Mouse (Mus musculus) skeletal muscle tissue, adult 2 months (tissue): ENCODE results near the gene Gpr61.

ENCODE experiments used
- DNase-seq: peaks from one replicate; pipeline ENCODE4 v3.0.0-alpha.2; 2012; ENCODE audit warnings: low read depth, low spot score

The Gpr61 gene

GRCm38 (mm10) chr3:108178756-108179715 is 24.4 kb upstream of the Gpr61 start:
- no peak for DNase-seq

- DNase-seq, result no peak
Measured at GRCm38 (mm10) chr3:108174672-108175531, 20.2 kb upstream of the Gpr61 start.

- no peak for DNase-seq
Measured at GRCm38 (mm10) chr3:108169199-108169598, 14.5 kb upstream of the Gpr61 start.

DNA sequence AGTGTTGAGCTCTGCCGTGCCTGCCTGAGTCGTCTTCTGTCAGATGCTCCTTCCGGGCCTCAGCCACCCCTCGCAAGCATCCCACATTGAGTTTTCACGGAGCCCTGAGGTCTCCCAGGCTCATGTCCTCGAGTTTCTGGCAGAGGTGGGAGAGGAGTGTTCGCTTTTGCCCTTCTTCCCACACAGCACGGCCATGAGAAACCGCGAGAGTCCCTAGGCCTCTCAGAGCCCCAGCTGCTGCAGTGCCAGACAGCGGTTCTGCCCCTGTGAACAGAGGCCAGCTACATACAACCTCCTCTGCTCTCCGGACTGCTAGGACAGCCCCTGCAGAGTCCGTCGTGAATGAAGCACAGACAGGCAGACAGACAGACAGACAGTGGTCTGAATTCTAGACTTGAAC is 12.8 kb upstream of the Gpr61 start:
- peak; percentile 63 for DNase-seq

- peak; percentile 94 for DNase-seq
Measured at GRCm38 (mm10) chr3:108166486-108167211, 12.0 kb upstream of the Gpr61 start.

- DNase-seq, result no peak
Measured at GRCm38 (mm10) chr3:108165532-108166315, 11.0 kb upstream of the Gpr61 start.

- DNase-seq, result peak; percentile 76
Measured at GRCm38 (mm10) chr3:108164807-108165206, 10.1 kb upstream of the Gpr61 start.

DNA sequence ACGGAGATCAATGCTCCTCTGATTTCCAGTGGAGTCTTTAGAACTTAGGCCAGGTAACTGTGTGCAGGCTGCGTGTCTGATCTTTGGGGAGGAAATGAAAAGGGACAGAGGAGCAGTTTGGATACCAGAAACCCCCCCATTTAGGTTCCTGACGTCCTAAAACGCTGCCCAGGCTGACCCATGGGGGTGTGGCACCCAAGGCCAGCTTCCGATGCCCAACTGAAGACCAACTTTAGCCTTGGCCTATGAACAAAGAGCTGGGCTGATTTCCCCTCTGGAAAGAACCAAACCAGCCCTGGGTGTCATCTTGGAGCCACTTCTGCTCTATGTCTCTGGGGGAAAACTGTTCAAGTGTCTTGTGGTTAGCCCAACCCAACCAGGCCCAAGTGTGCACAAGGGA is 9.4 kb upstream of the Gpr61 start:
- DNase-seq, result no peak

DNA sequence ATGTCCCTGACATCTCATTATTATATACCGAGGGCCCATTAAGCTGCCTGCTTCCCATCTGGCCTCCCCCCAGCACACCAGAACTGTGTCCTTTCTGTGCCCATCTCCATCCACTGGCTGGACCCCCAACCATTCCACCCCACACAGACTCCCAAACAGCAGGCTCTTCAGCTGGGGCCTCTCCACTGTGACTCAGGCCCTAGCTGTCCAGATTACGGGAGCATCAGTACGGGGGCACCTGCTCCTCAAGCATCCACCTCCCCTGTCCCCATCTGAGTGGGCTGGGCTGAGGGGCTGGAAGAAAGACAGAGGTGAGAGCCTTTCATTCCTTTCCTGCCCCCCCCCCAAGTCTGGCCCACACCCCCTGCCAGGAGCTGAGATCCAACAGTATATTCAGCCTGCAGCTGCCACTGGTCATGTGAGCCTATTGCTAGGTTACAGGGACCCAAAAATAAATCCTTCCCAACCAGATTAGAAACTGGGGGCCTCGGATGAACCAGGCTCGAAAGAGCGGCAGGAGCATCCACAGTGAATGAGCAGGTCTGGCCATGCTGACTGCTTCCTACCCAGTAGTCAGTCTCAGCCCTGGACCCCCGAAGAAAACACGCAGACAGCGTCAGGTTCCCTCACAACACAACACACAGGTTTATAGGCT is 3.8 kb upstream of the Gpr61 start:
- DNase-seq, result peak; percentile 82

DNA sequence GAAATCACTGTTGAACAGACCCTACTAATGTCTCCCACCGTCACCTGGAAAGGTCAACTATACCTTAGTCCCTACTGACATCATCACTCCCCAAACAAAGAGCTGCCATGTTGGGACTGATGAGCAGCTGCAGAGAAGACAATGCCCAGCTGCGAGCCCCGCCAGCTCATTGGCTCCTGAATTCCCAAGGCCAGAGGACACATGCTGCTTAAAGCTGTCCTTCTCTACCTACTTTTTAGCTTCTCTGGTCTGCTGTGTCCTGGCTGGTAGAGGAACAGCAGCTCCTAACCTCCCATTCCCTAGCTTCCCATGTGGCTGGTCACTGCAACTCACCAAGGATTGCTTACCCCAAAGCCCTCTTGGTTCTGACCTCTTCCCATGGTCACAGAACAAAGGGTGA is 2.4 kb downstream of the Gpr61 start:
- no peak for DNase-seq

DNA sequence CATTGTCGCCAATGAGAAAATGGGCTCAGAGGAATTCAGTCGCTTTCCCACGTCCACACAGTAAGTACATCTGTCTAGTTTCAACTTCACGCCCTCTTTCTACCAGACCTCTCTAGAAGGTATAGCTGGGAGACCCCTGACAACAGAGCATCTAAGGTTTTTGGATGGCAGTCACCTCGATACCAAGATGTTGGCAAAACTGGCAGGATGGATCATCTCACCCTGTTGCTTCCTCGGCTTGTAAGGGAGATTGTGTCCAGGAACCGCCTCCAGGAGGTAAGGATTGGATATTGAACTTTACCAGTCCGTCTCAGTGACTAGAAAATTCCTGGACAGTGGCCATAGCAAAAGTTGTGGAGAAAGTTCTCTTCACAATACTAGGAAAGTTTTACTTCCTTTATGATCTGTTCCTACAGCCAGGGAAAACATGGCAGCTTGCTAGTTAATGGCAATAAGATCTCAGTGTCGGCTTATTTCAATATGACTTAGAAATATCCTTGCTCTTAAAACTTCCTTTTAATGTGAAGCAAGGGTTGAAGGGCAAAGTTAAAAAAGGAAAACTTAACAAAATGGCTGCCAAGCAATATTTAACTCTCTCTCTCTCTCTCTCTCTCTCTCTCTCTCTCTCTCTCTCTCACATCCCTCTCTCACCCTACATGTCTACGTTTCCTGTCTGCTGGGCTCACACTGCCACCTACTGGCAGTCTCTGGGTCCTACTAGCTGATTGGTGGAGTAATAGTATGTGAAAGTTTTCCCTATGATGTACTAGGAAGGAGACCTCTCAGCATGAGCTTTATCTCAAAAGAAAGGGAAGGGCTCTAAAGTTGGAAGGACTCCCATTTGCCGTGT is 7.1 kb downstream of the Gpr61 start:
- peak; percentile 87 for DNase-seq

DNA sequence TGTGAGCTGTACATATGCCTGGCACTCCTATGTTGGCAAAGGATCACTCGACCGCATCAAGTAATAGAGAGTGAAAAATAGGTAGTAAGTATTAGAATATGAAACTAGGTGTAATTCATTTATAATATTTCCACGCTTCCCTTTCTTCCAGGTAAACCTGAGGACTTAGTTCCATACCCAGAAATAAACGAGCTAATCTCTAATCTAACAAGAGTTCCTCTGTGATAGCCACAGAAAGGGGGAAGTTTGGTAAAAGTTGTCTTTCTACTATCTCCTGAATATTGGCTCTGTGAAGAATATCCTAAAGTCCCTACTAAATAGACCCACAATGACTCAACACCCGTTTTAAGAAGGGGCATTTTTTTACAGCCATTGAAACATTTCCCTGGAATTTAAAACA is 8.0 kb downstream of the Gpr61 start:
- DNase-seq, result no peak

DNA sequence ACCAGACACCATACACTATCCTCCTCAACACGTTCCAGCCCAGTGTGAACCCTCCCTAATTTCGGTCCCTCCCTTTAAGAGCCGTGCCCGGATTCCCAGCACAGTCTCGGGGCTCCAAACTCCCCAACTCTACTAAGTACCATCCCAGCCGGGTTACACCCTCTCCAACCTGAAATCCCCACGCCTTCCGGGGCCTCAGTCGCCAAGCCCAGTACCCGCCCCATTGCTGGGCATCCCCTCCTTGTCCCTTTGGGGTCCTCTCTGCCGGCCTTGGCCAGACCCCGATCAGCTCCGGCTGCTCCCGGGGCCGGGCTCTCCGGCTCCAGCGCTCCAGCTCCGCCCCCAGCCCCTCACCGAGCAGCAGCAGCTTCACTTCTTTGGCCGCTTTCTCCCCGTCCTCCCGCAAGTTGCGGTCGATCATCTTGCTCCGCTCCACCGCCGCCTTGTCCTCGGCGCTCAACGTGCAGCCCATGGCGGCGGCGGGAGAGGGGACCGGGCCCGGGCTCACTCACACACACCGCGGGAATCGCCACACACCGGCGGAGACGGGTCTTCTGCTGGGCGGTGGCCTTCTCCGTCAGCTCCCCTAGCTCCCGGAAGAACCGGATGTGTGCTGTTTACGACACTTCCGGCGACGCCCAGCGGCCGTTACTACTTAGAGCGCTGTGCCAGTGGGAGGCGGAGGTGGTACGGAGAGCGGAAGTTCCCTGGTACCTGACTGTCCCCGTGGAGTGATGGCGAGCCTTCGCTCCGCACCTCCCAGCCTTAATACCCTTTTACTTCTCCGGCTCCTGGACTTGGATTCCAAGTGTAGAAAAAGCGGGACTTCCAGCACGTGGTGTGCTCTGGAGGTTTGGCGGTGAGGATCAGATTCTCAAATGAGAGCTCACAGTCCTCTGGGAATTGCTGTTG is 8.9 kb downstream of the Gpr61 start, which contains the start of gene Gnai3:
Gene Gnai3, minus strand, starts transcription at position 613 of the 912 bp plus-strand sequence.
- peak; percentile 88 for DNase-seq

DNA sequence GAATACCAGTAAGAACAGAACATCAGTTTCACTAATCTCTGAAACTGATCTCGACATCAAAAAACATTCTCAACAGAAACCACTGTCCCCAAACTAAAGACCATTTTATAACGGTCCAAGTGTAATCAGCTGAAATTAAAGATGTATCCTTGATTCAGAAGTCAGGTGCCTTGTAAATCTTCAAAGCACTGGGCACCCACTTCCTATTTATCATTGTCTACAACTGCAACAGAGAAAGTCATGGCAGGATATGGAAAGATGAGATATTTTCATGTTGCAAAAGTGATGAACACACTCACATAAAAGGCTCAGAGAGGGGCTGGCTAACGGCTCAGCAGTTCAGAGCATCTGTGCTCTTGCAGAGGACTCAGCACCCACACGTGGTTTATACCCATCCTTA is 13.9 kb downstream of the Gpr61 start:
- DNase-seq, result no peak

GRCm38 (mm10) chr3:108139113-108139512 is 15.6 kb downstream of the Gpr61 start:
- no peak for DNase-seq

- DNase-seq, result no peak
Measured at GRCm38 (mm10) chr3:108134701-108135100, 20.0 kb downstream of the Gpr61 start.

DNA sequence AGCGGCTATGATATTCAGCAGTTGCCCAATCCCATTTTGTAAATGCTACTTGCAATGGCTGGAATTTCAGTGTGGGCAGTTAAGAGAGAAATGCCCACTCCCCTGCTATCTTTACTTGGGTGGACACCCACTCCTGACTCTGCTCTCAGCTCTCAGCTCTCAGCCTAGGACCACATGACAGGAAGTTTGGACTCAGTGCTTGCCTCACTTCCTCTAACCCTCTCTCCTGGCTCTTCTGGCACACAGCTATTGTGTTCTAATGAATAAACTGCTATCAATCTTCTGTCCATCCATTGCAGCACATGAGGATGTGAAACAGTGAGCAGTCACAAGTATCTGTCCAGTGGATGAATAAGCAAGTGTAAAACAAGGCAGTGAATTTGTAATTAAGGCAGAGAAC is 22.2 kb downstream of the Gpr61 start:
- DNase-seq, result no peak

DNA sequence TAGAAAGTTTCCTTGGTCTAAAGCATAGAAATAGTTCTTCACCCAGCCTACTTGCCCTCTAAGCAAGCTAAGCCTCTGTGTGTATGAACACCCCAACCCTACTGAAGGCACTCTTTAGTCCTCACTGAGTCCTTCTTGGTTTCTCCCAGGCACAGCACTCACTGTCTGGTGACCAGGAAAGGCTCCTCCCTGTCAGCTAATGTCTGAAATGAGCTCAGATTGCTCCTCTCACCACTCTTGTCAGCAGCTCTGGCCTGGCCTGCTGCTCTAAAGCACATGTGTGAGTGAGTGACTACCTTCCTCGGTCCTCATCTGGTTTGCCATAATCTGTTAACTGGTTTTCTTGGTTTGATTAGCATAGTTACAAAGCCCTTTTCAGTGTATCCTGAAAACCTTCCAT is 22.9 kb downstream of the Gpr61 start:
- peak; percentile 40 for DNase-seq
